Mouse (Mus musculus): ENCODE results near the gene Bcl6.
A peak's percentile ranks its signal among the peaks of the same experiment; 100 is the strongest.

The Bcl6 gene

DNA sequence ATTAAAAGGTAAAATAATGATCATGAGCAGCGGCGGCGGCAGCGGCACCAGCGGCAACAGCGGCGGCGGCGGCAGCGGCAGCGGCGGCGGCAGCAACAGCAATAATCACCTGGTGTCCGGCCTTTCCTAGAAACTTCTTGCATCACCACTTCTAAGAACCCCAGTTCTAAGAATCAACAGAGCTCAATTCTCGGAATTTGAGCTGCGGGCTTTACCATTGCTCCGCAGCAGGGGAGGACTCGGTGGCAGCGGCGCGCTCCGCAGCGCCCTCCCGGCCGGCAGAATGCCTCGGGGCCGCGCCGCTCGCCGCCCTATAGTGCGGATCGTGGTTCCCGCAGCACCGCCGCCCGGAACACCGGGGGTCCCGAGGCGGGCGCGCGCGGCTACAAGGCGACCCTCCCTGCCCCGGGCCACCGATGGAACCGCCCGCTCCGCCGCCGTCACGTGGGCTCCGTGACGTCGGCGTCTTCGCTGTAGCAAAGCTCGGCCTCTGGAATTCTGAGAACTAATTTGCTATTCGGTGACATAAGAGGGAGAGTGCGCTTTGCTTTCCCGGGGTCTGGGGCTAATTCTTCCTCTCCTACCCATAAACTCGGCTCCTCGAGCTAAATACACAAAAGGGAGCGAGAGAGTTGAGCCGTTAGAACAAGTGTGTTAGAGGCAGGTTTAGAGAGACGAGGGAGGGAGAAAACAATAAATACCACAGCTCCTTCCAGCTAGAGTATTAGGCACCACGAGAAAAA is at the start of gene Bcl6, which contains the start of gene Gm37419:
Gene Bcl6, minus strand, starts transcription at position 387 of the 743 bp plus-strand sequence.
Gene Gm37419, plus strand, starts transcription at position 17 of the 743 bp plus-strand sequence.
- peak; percentile 94 for DNase-seq (ENCODE audit: low read depth, low spot score)

DNA sequence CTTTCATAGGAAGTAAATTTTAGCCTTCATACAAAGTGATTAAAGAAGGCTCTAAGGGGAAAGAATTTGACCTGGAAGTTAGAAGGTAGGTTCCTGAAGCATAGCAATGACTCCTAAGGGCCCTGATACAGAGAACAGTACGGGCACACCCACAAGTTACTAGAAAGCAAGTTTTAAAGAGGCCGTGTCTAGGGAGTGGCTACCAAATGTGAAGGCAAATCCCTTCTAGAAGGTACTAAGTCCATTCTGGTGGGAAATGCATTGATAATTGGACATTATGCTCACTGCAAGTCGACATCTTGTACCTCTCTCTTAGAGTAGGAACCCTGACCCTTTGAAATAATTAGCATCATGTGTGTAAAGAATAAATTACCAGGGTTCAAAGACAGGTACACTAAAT is 47.7 kb upstream of the Bcl6 start:
- no peak for DNase-seq (ENCODE audit: low read depth, low spot score)

DNA sequence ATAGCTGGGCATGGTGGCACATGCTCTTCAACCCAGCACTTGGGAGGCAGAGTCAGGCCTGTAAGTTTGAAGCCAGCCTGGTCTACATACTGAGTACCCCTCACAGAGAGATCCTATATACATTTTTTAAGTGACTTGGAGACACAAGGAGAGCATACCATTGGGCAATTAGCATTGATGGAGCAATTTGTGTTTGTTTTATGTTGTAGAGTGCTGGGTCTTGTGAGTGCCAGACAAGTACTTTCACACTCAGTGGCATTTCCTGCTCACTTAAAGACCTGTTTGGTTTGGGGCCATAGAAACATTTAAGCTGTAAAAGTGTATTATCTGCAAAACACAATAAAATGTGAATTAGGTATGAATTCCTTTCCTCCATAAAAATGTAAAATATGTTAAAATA is 47.1 kb upstream of the Bcl6 start:
- no peak for DNase-seq (ENCODE audit: low read depth, low spot score)

DNA sequence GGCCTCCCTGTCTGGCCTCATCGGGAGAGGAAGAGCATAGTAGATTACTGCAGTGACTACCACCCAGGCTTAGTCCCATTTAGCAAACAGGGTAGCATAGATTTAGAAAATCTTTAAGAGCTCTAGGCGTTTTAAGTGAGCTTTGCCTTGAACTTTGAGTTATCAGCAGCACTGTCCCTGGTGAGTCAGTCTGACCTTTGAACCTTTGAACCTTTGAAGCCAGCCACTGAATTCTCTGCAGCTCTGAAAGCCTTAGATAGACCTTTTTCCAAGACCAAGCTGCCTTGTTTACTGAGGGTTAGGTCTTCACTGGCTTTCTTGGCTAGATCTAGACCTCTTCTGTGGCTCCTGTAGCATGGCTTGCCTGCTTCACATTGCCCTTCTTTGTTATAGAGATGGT is 45.8 kb upstream of the Bcl6 start:
- no peak for DNase-seq (ENCODE audit: low read depth, low spot score)

DNA sequence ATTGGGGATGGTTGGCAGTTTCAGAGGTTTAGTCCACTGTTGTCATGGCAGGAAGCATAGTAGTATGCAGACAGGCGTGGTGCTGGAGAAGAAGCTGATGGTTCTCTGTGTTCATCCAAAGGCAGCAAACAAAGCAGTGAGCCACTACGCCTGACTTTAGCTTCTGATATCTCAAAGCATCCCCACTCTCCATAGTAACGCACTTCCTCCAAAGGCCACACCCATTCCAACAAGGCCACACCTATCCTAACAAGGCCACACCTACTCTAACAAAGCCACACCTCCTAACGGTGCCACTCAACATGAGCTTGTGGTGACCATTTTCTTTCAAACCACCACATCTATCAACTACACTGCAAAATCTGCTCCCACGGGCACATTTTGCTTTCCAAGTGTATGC is 44.6 kb upstream of the Bcl6 start:
- DNase-seq (ENCODE audit: low read depth, low spot score), result no peak

DNA sequence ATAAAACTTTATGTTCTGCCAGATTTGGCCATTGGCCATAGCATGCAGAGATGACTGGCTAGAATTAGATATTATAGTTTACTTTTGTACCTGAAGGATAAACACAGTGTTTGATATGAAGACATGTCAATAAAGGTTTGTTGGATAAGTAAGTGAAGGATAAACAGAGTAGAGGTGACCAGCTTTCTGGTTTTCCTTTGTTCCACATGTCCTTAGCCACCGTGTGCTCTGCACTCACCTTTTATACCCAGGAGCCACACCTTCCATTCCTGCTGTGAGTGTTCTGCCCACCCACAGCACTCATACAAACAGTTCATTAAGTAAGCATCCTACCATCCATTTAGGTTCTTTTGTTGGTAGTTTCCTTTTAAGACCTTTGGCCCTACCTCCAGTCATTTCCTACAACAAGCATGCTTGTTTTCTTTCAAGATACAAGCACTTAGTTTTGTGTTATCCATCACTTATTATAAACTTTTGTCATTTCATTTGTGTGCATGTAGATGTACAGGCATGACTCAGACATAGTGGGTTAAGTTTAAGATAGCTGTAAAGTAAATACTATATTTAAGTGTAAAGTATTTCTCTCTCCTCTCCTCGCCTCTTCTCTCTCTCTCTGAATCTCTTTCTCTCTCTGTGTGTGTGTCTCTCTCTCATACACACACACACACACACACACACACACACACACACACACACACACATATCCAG is 41.5 kb upstream of the Bcl6 start:
- no peak for DNase-seq (ENCODE audit: low read depth, low spot score)

DNA sequence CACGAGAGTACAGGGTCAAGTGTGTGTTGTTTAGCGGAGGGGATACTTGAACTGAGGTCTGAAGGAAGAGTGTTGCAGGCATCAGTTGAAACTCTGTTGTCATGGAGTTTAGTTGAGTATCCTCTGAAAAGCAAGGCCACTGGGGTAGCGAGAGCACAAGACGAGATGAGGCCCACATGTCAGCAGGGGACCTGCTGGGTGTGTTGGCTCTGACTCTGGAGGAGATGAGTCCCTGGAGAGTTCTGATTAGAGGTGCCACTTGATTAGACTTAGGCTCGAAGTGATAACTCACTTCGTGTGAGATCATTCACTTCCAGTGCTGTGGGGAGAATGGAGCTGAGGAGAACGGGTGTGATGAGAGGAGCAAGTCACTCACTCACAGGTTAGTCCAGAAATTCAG is 36.8 kb upstream of the Bcl6 start:
- DNase-seq (ENCODE audit: low read depth, low spot score), result no peak

DNA sequence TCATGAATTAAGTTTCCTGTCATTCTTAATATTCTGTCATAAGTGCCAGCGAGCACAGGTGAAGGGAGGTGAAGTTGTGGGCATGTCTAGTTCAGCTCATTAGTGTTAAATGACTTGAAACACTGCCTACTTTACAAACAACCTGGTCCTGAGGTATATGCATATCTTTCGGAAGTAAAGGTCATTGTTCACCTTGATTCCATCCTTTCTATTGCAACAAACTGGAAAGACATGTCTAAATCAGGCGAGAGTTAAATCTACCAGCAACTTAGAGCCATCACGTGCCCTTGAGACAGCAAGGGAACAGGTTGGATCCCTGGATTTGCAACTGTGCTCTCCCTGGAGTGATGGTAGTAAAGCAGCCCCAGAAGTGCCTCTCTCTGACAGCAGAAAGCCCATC is 34.0 kb upstream of the Bcl6 start:
- no peak for DNase-seq (ENCODE audit: low read depth, low spot score)

DNA sequence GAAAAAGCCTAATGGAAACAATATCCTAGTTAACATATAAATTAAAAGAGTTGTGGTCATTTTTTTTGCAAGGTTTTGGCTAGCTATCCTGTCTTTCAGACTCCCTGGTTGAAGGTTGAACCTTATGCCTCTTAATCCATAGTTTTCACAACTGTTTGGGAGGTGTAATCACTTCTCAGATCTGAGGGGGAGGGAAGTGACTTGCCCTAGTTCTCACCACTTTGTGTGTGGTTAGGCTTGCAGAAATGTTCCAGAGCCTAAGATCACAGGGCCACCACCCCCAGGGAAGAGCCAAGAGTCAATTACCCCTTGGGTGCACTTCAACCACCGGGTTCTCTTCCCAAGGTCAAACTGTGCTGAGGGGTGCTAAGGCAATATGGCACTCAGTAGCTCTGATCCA is 33.1 kb upstream of the Bcl6 start:
- DNase-seq (ENCODE audit: low read depth, low spot score), result no peak

DNA sequence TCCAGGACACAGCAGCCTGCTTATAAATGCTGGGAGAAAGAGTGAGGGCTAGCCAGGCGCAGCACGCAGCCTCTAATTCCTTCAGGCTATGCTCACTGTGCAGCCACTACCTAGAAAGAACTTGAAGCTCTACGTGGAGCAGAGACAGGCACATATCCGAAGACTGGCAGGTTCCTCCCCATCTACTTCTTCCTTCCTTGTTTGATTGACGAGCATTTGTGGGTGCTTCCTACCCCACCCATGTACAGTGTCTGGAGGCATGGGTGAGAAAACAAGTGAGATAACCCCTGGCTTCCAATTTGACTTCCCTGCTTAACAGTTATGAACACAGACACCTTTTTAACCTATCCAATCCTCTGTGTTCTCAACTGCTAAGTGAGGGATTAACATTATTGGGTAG is 28.1 kb upstream of the Bcl6 start:
- no peak for DNase-seq (ENCODE audit: low read depth, low spot score)

DNA sequence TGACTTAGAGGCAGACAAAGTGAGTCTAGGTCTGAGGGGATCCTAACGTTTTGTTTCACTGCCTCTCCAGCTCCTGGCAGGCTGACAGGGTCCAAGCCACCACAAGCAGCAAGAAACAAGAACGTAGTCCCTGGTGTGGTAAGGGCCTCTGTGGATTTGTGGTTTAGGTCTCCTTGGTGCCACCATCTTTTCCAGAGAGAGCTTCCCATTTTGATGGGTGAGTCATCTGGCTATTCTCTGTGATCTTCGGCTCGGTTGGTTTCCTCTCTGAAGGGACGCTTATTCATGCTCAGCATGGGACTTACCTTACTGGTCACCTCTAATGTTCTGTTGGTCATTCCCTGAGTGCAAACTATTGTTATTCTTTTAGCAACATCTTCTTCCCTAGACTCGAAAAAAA is 27.6 kb upstream of the Bcl6 start:
- DNase-seq (ENCODE audit: low read depth, low spot score), result no peak

DNA sequence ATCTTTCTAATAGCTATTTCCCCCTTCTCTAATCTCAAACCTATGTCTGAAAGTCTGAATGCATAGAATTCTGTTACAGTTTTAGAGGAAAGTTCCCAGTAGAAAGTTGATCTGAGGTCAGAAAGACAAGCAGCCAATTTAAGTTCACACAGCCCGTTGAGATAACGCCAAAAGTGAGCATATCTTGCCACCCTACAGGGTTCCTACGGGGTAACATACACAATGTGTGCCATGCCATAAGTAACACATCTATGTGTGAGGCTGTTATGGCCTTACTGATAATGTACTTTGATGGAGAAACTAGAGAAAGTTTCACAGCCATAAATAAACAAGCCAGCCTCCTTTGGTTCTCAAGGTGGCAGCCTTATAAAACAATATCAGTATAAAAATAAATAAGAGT is 25.7 kb upstream of the Bcl6 start:
- DNase-seq (ENCODE audit: low read depth, low spot score), result no peak

DNA sequence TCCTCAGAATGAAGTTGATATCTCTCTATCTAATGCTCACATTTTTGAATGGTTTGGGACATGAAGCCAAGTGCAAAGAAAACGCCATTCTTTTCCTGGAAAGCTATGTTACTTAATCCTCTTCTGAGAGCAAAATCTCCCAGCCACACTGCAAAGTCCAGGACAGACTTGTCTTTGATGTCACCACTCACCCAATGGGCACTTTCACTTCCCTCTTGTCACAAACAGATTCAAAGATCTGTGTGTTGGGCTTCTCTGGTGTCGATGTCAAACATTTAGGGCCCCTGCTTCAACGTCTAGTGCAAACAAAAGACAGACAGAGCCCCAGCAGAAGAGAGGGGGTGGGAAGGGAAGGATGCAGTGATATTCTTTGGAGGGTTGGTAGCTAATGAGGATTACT is 23.4 kb upstream of the Bcl6 start:
- no peak for DNase-seq (ENCODE audit: low read depth, low spot score)

DNA sequence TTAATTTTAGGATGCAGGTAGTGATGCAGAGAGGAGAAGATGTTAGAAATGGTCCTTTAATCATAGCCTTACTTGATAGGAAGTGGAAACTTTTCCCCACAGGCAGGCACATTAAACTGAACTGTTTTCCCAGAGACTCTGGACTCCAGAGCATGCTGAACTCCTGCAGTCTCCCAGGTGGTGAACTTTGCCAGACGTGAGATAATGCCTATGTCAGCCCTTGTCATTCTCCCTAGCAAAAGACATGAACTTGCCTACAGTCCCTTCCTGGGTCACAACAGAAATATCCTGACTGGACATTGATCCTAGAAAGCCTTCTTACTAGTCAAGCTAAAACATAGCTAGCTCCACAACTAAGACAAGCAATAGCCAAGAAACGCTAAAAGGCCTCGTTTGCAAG is 22.7 kb upstream of the Bcl6 start:
- no peak for DNase-seq (ENCODE audit: low read depth, low spot score)

DNA sequence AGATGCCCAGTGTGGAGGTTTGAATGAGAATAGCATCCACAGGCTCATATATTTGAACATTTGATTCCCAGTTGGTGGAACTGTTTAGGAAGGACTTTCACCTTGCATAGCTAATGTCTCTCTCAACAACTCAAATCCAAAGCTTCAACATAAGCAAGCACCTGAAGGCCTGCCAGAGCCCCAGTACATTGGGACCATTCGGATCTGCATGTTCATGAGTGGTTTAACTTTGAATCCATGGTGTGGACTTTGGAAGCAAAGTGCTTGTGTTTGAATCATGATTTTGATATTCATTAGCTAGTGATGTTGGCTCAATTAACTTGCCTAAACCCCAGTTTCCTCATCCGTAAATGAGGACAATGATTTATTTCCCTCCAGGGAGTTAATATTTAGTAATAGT is 21.2 kb upstream of the Bcl6 start:
- DNase-seq (ENCODE audit: low read depth, low spot score), result no peak

DNA sequence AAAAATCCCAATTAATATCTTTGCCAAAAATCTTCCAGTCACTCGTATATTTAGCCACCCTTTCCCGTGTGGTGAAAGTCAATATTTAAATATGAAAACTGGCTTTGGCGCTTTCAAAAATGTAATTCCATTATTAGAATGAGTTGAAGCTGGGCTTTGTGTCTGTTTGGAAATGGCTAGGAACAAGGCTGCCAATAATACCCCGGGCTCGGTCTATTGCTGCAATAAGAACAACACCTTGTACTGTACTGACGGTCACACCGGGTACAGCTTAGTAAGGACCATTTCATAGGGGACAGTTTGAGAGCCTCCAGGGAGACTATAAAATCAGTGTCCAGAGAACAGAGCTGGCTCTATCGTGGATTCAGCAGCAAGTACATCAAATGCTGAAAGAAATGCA is 17.3 kb upstream of the Bcl6 start:
- DNase-seq (ENCODE audit: low read depth, low spot score), result no peak

DNA sequence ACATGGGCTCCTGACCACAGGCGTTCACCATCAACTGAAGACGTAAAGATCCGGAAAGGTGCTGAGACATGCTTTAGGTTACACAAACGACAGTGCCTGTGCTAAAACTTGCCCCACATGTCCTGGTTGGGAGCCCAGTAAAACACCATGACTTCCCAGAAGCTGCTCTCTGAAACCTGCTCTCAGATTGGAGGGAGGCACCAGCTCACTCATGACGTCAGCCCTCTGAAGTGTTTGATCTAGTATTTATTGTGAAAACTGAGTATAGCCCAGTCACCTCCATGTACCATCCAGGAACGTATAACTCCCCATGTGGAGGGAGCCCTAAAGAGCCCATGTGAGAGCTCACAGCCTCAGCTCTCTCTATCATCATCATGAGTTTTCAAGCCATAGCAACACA is 9.3 kb upstream of the Bcl6 start:
- DNase-seq (ENCODE audit: low read depth, low spot score), result no peak

DNA sequence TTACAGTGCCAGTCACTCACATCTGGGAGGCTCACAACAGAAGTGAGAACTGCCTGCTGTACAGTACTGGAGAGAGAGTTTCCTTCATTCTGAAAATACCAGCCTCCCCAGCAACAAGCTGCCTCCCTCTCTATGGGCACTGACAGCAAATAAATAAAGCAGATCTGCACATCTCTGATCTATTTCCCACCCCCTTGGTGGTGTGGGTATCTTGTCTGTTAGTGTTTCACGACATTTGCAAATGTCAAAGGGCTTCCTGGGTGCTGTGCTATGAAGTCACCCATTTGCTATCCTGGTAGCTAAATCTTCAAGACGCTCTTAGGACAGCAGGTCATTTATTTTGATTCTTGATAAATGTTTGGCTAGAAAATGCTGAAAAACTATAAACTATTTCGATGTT is 8.6 kb upstream of the Bcl6 start:
- peak; percentile 45 for DNase-seq (ENCODE audit: low read depth, low spot score)

DNA sequence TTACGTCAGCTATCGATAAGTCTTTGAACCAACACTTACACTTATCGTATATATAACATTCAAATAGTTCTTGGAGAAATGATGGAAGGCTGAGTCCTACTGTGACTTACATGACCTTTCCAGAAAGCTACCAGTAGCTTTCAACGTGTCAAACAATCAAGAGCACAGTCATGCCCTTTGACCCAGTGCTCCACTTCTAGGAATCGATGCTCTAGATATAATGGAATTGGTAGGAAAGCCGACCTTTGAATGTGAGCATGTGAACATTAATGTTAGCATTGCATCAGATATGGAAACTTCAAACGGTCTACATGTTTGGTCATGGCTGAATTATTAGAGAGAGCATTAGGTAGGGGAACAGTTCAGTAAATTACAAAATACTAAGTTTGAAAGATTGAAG is 7.7 kb upstream of the Bcl6 start:
- no peak for DNase-seq (ENCODE audit: low read depth, low spot score)

DNA sequence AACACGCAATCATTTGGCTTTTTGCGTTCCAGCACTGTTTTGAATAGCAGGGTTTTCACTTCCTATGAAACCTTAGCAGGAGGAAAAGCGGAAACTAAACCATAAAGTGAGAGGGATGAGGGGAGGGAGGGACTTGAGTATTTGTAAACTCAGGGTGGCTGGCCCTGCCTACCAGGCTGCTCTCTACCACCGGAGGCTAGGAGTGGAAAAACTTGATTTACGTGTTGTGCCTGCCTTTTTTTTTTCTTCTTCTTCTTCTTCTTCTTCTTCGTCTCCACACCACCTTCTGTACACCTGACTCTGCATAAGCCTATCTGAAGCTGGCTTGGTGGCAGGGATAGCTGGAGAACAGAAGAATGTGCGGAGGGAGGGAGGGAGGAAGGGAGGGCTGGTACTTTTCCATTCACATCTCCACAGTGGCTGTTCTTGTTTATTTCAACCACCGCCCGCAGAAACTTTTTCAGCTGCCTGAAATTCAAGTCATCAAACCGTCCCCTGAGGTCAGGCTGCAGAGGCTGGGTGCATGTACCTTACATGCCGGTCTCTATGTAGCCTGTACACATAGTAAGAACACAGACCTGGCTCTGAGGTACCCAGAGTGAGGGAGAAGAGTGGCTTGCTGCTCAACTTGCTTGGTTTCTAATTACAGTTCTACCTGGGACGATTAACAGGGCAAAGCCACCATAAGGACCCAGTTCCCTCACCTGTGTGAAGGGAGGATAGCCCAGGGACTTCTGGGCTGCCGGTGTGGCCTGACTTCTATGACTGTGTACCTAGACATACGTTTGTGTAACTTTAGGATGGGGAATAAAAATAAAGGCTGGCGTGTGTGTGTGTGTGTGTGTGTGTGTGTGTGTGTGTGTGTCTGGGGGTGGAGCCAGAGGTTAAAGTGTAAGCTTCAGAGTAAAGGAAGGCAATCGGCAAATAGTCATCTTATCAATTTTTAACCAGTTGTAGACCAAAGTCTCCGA is 5.0 kb upstream of the Bcl6 start:
- DNase-seq (ENCODE audit: low read depth, low spot score), result no peak

DNA sequence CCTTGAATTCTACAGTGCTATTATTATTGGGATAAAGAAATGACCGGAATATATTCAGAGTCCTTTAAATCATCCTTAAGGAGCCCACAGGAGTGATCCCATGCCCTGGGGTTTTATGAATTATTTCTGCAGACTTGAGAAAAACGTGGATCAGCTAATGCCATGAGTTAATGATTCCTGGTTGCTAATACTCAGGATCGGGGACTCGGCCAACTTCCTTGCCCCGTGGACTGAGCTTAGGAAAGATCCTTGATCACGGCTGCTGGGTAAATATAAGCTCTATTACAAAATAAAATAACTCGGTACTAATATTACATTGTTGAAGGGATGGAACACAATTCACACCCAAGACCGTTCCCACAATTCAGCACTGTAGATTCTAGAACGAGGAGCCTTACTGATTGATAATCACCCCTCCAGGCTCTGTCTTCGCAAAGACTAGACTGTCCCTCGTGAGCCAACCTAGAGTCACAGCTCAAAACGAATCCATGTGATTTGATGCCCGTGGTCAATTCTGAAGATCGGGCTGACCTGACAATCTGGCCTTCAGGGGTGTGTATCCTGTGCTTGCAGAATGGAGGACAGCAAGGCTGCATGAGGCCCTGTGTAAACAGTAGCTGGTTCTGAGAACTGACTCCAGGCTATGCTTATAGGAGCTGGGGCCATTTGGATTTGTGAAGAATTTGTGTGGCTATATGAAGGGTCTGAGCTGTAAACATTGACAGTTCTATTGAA is 3.4 kb upstream of the Bcl6 start:
- no peak for DNase-seq (ENCODE audit: low read depth, low spot score)

DNA sequence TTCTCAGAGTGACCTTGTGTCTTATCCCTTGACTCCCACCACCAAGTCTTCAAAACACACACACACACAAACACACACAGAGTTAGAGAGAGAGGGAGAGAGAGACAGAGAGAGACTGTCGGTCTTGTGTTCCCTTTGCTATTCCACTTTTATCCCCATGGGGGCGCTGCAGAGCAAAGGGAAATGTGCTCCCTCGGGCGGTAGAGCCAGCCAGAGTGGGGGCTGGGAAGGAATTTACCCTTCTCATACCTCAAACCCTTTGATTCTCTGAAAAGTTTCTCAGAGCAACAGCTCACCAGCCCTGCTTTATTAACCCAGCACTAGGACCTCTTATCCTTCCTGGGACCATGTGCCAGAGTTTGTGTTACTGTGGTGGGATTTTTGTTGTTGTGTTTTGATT is 2.5 kb upstream of the Bcl6 start:
- DNase-seq (ENCODE audit: low read depth, low spot score), result peak; percentile 87
